Mouse (Mus musculus) spleen, postnatal 14 days (tissue): ENCODE results near the gene Dab1.

Experiments
- DNase-seq, 2 experiments: peaks; one replicate each; pipeline ENCODE4 v3.0.0; 2021 to 2022; ENCODE audit warnings: low spot score in 2 of 2

Gene Dab1

DNA sequence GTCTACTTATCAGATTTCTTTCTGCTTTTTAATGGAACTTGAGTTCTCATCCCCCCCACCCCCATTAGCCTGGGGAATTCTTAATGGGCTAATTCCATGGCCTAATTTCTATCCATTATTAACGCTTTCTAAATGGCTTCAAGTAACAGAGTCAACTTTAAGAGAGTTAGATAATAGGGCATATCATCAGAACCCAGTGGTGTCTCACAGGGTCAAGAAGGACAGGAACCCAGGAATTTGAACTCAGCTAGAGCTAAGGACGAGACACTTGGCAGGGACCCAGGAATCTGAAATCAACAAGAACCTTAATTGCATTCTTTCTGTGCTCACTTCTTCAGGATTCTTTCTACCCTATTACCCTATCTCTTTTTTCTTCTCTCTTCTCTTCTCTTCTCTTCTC is 968.7 kb downstream of the Dab1 start:
- no peak for DNase-seq

DNA sequence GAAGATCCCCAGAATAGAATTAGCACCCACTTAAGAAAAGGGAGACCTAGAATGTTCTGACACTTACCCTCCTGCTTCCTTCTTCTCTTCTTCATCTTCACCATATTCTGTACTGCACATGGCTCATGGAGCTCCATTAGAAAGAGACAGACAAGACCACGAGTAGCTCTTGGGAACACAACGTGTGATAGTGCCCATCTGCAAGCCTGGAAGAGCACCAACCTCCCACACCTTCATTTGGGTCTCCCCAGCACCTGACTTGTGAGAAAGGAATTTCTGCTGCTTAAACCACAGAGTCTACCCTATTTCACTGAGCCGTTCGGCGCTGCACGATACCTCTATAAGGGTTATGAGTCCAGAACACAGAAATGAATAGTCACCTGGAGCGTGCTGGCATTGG is 977.8 kb downstream of the Dab1 start:
- no peak for DNase-seq

DNA sequence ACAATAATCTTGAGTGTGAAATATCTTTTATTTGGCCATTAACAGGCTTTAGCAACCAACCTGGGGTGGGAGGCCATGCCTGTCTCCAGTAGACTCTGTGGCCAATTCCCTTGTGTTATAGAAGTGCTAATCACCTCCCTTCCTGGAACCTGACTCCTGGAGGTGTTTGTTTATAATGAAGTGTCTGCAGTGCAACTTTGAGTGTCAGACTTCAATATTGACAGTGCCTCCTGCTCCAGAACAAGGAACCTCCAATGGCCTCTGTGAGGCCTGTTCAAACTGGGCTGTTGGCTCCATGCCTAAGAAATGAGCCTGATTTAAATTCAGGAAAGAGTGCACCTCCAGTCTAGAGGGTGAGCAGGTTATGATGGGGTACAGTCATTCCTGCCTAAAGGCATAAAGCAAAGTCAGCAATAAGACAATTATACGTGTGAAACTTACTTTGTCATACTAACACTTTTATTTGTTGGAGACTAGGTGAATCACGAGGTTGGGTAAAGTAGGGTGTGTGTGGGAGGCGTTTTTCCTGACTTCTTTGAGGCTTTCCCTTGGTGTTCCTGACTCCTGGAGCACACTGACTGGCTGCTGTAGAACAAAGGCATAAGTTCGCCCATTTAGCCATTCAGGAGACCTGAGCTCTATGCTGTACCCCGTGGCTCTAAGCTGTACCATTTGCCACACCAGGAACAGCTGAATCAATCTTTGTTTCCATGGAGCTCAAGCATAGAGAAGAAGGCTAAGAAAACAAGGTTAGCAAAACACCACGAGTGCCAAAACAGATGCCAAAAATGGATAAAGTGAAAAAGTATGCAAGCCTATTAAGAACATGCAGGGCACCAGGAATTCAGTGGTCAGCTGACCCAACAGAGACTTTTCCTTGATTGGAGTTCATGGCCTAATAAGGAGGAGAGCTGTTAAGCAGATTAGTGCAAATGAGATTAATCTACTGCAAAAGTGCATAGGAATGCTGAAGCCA is 978.6 kb downstream of the Dab1 start:
- DNase-seq, result no peak

DNA sequence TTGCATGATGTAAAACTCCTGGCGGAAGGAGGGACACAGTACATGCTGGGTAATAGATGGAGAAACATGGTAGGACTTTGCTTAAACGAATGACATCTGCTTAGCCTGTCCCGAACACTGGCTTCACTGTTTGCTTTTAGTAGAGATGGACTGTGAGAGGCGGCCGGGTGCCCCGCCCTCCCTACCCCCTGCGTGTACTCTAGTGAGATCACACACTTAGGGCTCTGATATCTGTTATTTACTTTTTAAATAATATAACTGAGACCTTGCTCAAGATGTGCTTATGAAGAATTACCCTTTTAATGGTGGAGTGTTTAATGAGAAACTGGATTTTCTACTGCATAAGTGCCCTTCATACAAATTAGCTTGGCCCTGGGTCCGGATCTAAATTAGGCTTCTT is 983.6 kb downstream of the Dab1 start:
- no peak for DNase-seq

- no peak for DNase-seq
Observed at GRCm38 (mm10) chr4:104604298-104604697, 985.1 kb downstream of the Dab1 start.

DNA sequence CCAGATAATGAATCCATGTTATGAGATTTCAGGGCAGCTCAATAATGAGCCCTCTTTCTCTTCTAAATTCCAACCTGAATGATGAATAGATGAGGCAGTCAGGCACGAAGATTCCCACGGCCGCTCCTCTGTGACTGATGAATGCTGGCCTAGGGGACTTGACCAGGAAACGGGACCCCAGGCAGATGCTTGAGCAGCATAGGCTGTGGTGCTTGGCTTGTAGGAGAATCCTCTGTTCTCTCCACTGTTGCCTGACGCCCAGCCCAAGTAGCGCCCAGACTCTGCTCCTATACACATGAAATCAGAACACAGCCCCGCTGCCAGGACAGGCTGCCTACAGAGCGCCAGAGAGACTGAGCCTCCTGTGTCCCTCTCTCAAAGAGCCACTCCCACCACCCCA is 987.7 kb downstream of the Dab1 start:
- no peak for DNase-seq

- DNase-seq, result no peak
Observed at GRCm38 (mm10) chr4:104607636-104608035, 988.5 kb downstream of the Dab1 start.

DNA sequence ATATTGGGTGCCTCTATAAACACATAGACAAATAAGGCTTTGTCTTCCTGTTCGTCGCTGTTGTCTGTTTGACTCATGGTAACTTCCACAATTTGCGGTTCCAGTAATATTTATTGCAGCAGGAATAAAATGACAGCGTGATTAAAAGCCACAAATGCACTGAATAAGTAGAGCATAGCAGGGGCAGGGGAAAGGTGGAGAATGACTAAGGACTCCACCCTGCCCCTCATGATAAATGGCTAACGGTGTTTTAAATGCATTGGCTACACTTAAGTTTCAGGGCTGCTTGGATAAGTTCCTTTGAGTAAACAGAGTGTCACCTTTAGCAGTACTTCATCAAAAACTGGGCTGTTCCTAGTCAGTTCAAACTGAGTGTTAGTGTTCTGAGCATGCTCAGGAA is 1000.3 kb downstream of the Dab1 start:
- no peak for DNase-seq

DNA sequence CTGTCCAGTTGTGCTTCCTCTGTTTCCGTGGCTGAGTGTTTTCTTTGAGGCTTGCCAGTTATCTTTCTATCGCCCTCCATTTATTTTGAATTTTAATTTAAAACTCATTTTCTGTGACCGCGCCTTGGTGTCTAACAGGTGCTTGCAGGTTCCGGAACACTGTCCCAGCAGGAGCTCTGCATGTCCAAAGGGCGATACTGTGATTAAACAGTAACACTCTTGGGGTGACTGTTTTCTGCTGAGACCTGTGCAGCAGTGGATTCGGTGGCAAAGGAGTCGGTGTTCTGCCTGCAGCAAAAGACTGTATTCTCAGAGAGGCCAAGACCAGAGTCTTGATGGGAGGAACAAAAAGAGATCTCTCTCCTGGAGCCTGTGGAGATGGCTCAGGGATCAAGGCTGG is 1006.2 kb downstream of the Dab1 start:
- DNase-seq, result no peak

- no peak for DNase-seq
Observed at GRCm38 (mm10) chr4:104628708-104629107, 1009.5 kb downstream of the Dab1 start.

GRCm38 (mm10) chr4:104637016-104637415 is 1017.9 kb downstream of the Dab1 start:
- DNase-seq, result no peak

GRCm38 (mm10) chr4:104640617-104641016 is 1021.5 kb downstream of the Dab1 start:
- no peak for DNase-seq

DNA sequence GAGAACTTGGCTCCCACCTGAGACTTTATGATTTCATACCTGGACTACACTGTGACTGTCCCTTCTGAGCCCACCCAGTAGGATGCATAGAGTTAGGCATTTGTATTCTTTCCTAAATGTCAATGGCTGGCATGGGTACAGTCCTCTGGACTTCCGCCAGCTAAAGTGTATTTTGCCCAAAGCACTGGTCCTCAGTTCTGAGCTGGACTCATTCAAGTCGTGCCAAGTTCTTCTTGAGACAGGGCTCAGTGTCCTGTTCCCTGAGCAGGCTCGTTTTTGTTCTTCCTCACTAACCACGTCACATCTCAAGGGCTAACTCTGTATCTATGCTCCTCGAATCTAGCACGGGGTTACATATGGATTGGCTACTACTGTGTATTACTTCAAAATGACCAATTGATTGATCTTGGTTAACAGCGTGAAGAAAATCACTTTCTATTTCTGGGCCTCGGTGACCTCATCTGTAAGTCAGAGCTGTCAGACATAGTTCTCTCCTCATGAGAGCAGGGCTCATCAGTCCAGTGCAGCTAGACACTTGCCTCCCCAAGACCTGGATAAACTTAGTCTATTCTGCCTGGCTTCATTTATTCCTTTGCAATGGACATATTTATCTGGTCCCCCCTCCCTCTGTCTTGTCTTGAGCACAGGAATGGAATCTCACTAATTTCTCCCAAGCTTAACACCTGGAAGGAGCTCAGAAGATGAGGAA is 1023.8 kb downstream of the Dab1 start:
- DNase-seq, result no peak

DNA sequence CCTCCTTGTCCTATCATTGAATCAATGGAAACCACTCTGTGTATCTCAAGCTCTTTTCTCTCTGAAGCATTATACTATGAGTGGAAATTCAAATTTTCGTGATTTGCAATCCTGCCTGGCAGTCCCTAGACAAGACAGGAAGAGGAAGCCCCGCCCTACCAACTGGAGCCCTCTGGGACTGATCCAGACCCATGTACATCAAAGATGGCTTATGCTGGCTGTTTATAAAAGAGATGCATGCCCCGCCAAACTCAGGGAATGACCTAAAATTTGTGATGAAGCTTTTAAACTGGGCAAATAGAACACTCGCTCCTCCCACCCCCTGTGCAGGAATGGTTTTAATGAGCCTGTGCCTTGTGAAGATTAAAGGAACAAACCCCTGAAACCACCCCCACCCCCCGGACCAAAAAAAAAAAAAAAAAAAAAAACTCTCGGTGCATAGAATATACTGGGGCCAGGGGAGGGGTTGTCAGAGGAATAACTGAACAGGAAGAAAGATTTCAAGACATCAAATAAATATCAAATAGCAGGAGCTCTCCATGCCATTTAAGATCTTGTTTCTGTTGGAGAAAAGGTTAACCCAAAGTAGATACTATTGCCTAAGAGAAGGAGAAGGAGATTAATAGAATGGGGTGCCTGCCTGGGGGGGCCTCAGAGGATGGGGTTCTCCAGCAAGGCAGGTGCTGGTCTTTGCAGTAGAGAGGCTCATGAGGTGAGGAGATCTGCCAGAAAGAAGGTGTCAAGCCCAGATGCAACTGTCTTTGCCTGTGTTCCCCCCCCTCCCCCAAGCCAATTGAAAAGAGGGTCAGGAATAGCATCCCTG is 1024.6 kb downstream of the Dab1 start:
- no peak for DNase-seq

- DNase-seq, result no peak
Observed at GRCm38 (mm10) chr4:104644357-104644630, 1025.1 kb downstream of the Dab1 start.

DNA sequence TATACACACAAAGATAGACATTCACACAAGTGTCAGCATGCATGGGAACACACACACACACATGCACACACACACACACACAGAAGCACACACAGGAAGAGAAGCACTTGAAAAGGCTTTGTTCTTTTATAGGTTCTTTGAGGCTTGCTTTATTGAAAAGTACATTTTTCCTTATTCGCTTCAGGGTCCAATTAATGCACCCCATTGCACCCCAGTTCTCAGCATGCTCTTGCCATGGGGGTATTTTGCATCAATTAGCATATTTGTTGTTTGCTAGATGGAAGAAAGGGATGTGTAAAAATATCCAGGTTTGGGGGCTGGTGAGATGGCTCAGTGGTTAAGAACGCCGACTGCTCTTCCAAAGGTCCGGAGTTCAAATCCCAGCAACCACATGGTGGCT is 1025.7 kb downstream of the Dab1 start:
- no peak for DNase-seq

- no peak for DNase-seq
Observed at GRCm38 (mm10) chr4:104651761-104652160, 1032.6 kb downstream of the Dab1 start.

GRCm38 (mm10) chr4:104656728-104657127 is 1037.6 kb downstream of the Dab1 start:
- DNase-seq, result no peak

GRCm38 (mm10) chr4:104662841-104663614 is 1043.9 kb downstream of the Dab1 start:
- no peak for DNase-seq

- DNase-seq, result no peak
Observed at GRCm38 (mm10) chr4:104665553-104665952, 1046.4 kb downstream of the Dab1 start.

DNA sequence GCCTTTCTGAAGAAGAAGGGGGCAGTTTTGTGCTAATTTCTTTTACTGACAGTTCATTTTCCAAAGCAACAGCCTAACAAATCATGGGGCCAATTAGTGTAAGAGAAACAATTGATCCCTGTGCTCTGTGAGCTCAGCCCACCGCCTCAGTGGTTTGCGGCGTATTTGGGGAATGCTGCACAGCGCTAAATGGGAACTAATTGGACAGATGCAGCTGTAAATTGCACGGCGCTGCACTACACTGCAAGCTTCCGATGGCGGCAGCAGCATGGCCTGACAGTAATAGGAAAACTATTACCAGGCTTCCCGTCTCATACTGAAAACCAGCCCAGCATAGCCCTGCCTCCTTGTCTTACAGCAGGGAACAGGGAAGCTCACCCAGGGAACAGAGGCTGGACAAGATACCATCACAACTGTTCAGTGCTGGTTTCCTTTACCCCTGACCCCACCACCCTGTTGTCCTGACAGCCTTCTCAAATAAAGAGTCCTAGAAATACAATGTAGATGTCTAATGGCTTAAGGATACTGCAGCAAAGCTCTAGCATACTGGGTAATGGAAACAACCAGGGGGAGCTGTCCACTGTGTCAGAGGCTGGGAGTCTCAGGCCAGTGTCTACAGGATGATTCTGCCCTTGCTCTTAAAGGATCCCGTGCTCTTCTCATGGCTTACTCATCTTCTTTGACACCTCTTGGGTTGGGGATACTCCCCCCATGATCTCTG is 1047.8 kb downstream of the Dab1 start:
- no peak for DNase-seq
